Mouse (Mus musculus) frontal cortex, postnatal 14 days (tissue): ENCODE measurements around the gene Wdr75.
A peak's percentile ranks its signal among the peaks of the same experiment; 100 is the strongest.

Experiments
- DNase-seq, 2 experiments: peaks; one replicate each; pipeline ENCODE4 v3.0.0; 2022; ENCODE audit warnings: low spot score in 2 of 2

The Wdr75 gene

GRCm38 (mm10) chr1:45794969-45795908 lies at the start of gene Wdr75:
Wdr75 (plus strand) TSS chr1:45795166.
- peak; percentile 92 to 93 for DNase-seq

GRCm38 (mm10) chr1:45755902-45756301 lies 39.1 kb upstream of the Wdr75 start:
- DNase-seq = no peak

- DNase-seq = no peak
Measured at GRCm38 (mm10) chr1:45756707-45757106, 38.3 kb upstream of the Wdr75 start.

DNA sequence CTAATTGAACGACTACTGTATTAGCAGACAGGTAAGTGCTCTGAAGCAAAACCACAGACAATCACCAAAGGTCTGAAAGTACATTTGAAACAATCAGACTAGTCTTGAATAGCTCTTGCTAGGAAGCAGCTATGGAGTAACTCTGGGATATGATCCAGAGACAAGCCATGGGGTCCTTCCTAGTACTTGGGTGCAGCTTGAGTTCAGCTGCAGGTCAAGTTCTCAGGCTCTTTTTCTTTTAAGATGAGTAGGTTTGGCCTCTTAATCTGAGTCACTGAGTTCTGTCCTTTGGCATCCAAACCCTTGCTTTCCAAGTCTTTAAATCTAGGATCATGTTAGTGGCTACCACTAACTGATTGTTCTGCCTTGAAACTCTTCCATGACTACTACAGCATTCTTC lies 37.0 kb upstream of the Wdr75 start:
- DNase-seq = no peak

DNA sequence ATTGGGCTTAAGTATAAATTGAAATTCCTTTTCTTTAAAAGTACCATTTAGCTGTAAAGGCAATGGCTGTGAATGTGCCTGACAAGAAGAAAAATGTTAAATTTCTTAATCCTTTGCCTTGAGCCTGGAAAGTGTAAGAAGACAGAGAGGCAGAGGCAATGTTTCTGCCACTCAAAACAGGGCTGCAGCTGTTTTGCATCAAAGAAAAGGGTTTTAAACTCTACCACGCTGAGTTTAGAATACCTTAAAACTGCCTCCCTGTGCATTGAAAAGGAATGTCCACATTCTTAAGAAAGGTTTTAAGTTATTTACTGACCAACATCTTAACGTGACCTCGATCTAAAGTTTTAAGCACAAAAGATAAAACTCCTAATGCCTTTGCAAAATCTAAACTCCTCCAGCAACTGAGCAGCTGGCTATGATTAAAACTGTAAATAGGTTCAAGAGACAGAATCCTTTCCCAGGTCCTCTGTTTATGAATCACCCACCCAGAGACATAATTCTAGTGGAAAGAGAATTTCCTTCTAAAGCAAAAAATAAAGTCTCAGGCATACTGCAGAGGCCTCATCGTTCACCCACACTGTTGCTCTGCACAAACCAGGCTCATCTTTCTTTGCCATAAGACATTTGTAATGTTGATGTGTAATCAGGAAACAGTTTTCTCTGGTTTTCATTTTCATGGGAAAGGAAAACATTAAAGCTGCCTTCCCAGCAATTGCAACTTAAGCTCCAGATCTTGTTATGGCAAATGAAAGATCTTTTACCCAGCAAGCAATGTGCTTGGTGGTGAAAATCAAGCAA lies 34.1 kb upstream of the Wdr75 start:
- no peak for DNase-seq

DNA sequence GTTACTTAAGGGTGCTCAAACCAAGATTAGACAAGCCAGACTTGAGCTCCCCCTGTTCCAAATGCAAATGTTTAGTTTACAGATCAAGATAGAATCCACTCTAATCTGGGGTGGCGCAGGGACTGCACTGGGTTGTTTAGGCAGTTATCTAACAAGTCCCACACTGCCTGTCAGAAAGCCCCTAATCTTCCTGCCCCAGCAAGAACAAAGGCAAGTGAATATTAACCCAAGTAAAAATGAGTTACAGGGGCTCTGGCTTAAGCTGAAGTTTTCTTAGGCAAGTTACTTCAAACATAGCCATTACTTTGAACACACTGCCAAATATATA lies 33.5 kb upstream of the Wdr75 start:
- DNase-seq = no peak

GRCm38 (mm10) chr1:45765678-45766077 lies 29.3 kb upstream of the Wdr75 start:
- DNase-seq = no peak

DNA sequence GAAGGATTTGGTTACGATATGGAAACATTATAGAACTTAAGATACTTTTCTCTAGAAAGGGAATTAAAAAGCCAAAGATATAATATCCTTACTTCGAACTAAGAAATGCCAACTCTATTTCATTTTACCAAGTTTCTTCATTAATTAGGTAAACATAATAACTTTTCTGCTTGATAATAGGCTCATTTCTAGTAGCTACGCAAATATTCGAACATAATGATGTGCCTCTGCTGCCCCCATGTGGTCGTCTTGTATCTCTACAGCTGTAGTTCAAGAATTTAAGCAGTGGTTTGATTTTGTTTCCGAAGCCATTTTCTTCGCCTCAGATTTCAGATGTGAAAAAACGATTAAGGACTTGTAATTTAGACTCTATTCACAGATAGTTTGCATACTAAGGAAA lies 28.8 kb upstream of the Wdr75 start:
- peak in 1 of 2 experiments; percentile 69 for DNase-seq

DNA sequence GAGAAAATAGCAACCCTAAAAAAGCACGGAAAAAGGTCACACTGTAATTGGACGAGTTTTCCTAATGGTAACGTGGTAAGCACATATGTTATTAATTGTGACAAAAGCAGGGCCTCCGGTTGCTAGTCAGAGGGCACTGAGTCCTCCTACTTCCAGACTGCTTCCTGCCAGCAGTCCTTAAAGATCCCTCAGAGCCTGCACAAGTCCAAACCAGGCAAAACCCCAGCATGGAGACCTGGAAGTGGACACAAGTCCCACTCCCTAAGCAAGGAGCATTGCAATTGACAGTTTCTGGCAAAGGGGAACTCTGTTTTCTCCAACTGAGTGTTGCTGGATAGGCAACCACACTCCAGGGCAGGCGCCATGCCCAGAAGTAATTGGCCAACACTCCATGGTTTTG lies 27.4 kb upstream of the Wdr75 start:
- no peak for DNase-seq

DNA sequence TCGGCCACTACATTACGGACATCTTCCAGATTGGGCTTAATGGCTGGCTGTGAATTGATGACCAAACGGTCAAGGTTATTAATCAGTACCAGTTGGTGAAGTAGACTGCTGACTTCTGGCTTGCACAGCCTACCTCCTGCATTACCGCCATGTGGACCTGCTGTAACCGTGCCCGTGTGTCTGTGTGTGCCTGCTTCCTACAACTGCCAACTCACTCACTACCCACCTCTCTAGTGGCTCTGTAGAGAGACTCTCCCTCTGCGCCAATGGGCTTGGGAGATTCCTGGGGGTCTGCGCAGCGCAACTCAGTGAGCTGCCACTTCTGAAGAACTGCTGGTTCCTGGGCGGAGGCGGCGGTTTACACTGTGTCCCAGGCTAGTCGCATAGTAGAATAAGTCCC lies 25.6 kb upstream of the Wdr75 start:
- DNase-seq = no peak

- no peak for DNase-seq
Measured at GRCm38 (mm10) chr1:45770051-45770450, 24.9 kb upstream of the Wdr75 start.

GRCm38 (mm10) chr1:45780606-45781288 lies 14.2 kb upstream of the Wdr75 start:
- DNase-seq = no peak

DNA sequence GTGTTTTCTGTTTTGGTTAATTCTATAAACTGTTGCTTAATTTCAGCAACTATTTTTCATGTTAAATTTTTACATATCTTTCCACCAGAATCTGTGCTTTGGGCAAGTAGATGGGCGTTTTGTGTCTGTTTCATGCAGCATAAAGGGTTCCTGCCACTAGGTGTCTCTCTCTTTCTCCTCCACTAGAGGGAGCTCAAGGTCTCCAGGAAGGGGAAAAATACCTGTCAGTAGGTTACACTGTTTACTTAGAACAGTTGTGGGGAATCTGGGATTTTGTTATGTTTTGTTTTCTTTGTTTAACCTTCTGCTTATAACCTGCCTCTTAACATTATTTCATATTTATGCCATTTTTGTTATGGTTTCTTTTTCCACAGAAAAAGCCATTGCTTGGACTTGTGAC lies 21.9 kb downstream of the Wdr75 start:
- no peak for DNase-seq

DNA sequence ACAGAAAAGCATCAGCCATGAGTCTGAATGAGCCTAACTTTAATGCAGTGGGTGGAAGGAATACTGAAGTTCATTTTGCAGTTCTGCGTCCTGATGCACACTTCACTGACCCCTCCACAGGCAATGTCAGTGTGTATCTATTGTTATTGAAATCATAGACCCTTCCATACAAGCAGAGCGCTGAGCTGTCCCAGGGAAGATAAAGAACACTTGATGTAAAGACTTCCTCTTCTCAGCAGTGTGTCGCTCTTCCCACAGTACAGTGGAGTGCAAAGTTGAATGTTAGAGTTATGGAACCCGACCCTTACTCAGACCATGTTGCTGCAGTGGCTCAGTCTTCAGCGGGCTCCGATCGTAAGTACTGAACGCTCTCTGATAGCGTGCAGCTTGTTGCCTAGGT lies 23.6 kb downstream of the Wdr75 start:
- DNase-seq = no peak

DNA sequence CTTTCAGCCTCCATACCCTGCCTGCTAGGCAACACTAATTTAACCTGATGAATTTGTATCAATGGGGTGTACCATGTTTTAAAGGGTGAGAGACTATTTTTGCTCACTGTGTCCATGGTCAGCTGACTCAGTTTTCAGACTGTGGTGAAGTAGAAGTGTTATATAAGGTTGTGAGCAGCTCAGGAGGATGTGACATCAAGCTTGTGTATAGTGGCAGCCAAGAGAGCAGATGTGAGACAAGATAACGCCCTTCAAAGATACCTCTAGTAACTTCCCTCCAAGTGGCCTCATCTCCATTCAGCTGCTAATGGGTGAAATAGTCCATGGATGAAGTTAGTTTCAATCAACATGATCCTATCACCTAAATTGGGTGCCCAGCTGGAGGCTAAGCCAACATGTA lies 29.5 kb downstream of the Wdr75 start:
- DNase-seq = no peak

- DNase-seq = peak; percentile 43 to 64
Measured at GRCm38 (mm10) chr1:45825140-45825539, 30.2 kb downstream of the Wdr75 start.

DNA sequence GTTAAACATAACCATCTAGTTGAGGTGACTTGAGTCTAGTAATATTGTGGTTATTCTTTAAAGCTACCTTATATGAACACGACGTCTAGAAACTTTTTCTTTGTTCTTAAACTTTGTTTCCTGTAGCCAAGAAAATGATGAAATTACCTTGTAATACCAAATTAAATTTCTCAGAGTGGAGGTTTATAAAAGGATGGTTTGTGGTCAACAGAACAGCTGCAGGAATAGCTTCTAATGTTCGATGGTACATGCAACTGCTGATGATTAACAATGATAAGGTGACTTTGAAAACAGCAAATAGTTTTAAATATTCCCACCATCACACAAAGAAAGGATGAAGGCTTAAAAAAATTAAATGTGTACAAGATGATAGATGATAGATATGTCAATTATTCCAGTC lies 30.7 kb downstream of the Wdr75 start:
- DNase-seq = no peak

DNA sequence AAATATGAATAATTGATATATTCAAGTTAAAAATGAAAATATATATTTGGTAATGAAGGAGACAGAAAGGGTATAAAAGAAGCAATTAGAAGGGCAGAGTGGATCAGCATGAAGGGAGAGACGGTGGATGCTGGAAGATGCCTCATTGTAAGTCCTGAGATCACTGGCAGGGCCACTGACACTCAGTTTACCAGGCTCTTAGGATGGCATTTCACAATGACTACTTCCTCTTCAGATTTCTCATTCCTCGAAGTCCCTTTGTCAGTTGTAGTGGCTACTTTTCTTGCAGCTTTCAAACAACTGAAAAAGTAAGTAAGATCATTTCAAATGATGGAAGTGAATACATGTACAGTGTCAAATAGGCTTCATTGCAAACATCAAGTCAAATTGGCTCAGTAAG lies 31.2 kb downstream of the Wdr75 start:
- DNase-seq = no peak

GRCm38 (mm10) chr1:45826796-45827195 lies 31.8 kb downstream of the Wdr75 start:
- no peak for DNase-seq

DNA sequence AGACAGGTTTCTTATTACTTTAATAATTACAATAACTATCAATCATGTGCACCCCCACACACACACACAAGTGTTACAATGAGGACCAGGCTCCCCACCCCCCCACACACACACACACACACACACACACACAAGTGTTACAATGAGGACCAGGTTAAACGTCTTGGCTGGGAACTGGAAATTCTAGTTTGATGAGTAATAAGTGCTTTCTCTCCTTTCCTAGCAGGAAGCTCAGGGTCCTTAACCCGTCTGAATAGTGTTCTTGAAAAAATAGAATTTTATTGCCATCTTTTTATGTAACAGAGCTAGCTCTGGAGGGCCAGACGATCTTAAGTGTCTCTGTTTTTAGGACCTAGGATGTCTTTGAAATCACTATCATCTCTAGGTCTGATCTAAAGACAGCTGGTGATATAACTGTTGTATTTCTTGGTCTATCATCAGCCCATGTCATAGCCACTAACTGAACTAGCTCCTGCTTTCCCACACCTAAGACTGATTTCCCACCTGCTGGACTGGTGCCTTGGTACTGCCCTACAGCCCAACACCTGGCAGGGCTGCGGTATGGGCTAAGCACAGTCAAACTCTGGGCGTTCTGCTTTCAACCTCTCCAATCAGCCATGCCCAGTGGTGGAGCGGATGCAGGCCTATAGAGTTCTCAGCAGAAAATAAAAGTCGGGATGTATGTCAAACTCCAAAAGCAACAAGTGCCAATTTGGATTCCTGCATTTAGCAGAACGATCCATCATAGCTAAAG lies 35.7 kb downstream of the Wdr75 start:
- no peak for DNase-seq

DNA sequence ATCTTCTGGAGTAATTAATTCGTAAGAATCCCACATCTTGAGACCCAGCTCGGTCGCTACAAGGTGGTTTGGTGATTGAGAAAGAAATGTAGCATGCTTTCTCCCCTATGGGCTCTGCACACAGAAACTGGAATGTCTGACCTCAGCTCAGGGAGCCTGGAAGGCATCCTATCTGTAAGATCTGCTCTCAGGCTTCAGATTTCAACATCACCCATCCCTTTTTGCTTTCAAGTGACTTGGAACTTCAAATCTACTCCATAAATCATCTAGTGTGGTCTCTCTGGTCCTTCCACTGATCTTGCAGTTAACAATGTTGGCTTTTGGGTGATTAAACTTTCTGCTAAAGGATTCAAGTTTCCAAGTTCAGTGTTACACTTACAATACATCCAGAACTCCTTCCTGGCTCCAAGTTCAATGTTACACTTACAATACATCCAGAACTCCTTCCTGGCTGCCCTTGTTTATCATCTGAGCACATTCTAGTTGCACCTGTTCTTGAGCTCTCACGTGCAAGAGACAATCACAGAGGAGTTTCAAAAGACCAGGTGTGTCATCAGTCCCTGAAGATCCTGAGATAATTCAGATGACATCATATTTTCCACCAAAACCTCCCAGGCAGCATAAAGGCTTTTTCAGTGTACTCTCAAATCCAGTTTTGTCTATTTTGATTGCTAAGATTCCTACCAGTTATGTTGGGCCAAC lies 40.5 kb downstream of the Wdr75 start:
- DNase-seq = no peak
